Mouse (Mus musculus): ENCODE measurements at regions not wholly inside any gene's neighbourhood (a gene's known extent, or its start where the extent isn't known, plus 50 kb on each side); places are given as distances from the start of the nearest gene placed in this dataset.

DNA sequence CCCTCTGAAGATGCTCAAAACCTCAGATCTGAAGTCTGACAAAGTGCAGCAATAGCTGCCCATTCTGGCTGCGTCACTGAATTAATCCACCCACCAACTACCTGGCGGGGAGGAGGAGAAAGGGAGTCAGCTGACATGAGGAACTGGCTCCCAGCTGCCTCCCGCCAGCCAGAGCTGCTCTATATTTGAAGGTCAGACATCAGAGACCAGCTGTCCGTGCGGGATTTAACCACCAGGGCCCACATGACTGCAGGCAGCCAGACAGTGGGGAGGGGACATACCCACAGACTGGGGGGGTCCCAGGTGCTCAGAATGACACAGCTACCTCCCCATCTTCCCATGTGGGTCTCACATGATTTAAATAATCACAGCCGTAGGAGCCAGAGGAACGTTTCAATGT, 94.8 kb upstream of the Aldh1b1 start:
- no peak for ATAC-seq (replicated peaks; ENCODE audit: insufficient number of reproducible peaks, insufficient read depth, low FRiP score, low read depth)
- no peak overlapping the region for H3K4me2 ChIP-seq
- 43% methylated on average over 7 of the region's 7 CpGs for WGBS
- no peaks in the 10 kb centered on the region for H3K27me3 ChIP-seq
- H3K4me3 ChIP-seq = no peak overlapping the region
- 0 out of 2 replicates have a peak, but pooled peaks cover 3% of the 10 kb centered on the region for H3K4me1 ChIP-seq (replicated peaks)
- no peak overlapping the region for H3K27ac ChIP-seq
- H3K9me3 ChIP-seq (replicated peaks) = no peaks in the 10 kb centered on the region
- no peak overlapping the region for H3K9ac ChIP-seq
- H3K36me3 ChIP-seq = no peaks in the 10 kb centered on the region

DNA sequence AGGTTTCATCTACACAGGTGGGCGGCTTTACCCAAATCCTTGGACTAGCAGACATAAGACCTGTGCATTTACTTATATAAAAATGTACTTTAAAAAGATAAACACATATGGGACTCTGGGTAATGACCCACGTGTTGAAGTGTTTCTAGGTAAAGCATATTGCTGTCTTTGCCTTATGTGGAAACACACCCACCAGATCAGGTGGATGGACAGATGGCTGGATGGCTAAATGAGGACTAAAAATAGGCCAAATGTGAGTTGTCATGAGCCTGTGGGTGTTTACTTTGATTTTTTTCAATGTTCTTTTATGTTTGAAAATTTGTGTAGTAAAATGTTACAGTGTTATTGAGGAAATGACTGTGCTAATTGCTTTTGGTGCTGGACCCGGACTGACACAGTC, 99.2 kb upstream of the Aldh1b1 start:
- no peaks in the 10 kb centered on the region for H3K36me3 ChIP-seq
- ATAC-seq (replicated peaks; ENCODE audit: insufficient number of reproducible peaks, insufficient read depth, low FRiP score, low read depth) = no peak
- 70% methylated on average over 3 of the region's 3 CpGs for WGBS
- H3K4me3 ChIP-seq = no peak overlapping the region
- H3K4me2 ChIP-seq = no peak overlapping the region
- no peak overlapping the region for H3K9ac ChIP-seq
- no peaks in the 10 kb centered on the region; the same call in 1 of the 2 replicates for H3K27me3 ChIP-seq
- H3K9me3 ChIP-seq (replicated peaks) = no peaks in the 10 kb centered on the region
- 0 out of 2 replicates have a peak, but pooled peaks cover 3% of the 10 kb centered on the region for H3K4me1 ChIP-seq (replicated peaks)
- no peak overlapping the region for H3K27ac ChIP-seq

DNA sequence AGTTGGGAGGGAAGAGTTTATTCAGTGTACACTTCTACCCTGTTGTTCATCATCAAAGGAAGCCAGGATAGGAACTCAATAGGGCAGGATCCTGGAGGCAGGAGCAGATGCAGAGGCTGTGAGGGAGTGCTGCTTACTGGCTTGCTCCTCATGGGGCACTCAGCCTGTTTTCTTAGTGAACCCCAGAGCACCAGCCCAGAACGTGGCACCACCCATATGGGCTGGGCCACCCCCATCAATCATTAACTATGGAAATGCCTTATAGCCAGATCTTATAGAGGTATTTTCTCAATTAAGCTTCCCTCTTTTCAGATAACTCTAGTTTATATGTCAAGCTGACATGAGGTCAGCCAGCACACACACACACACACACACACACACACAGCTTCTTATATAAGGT, 103.6 kb upstream of the Aldh1b1 start:
- Histone ChIP-seq H3K4me3 (no peak overlapping the region), H3K9ac (no peak overlapping the region), H3K4me1 (replicated peaks) (peaks cover under 1% of the 10 kb centered on the region), H3K36me3 (no peaks in the 10 kb centered on the region), H3K27ac (no peak overlapping the region), H3K9me3 (replicated peaks) (no peaks in the 10 kb centered on the region), H3K4me2 (no peak overlapping the region), H3K27me3 (no peaks in the 10 kb centered on the region; the same call in 1 of the 2 replicates)
- WGBS = 35% methylated on average over 1 of the region's 1 CpGs
- no peak for ATAC-seq (replicated peaks; ENCODE audit: insufficient number of reproducible peaks, insufficient read depth, low FRiP score, low read depth)

DNA sequence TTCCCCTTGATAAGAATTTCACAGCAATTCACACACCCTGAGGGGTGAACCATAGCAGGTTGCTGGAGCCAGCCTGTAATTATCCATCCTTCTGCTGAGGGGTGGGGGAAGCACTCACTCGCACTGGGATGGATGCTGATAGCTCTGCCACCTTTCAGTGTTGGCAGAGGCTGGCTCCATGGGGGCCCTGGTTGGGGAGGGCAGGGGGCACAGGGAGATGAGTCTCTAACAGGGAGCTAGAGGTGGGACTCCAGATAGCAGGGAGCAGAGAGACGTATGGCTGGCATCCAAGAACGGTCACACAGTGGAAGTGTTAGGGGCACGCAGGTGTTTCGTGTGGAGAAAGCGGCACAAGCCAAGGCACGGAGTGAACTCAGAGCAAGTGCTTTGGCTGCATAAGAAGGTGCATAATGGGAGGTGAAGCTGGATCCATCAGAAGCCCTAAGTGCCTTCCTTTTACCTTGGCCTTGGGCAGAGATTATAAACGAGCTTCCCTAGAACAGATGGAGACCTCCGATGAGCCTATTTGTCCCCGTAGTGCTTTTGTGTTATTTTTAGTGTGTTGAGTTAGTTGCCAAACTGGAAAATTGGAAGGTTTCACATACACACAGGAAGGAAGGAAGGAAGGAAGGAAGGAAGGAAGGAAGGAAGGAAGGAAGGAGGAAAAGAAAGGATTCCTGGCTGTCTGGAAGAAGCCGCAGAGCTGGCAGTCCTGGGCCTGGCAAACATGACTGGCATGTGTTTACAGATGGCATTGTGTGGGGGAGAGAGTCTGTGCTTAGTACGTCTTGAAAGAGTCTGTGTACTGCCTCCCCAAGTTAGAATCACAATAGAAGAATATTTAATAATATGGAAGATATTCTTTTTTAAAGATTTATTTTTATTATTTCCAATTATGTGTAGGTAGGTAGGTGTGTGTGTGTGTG, 108.6 kb upstream of the Aldh1b1 start:
- Histone ChIP-seq H3K9me3 (replicated peaks) (no peaks in the 10 kb centered on the region), H3K4me1 (replicated peaks) (peaks cover 11% of the 10 kb centered on the region), H3K27me3 (no peaks in the 10 kb centered on the region; the same call in 1 of the 2 replicates), H3K9ac (no peak overlapping the region), H3K36me3 (no peaks in the 10 kb centered on the region), H3K27ac (0 out of 2 replicates have a peak overlapping the region, but pooled peaks have one; percentile 24), H3K4me2 (peak overlapping the region; percentile 8; the same call in 1 of the 2 replicates), H3K4me3 (no peak overlapping the region)
- peak; percentile 60 for ATAC-seq (replicated peaks; ENCODE audit: insufficient number of reproducible peaks, insufficient read depth, low FRiP score, low read depth)
- 45% methylated on average over 12 of the region's 12 CpGs for WGBS

DNA sequence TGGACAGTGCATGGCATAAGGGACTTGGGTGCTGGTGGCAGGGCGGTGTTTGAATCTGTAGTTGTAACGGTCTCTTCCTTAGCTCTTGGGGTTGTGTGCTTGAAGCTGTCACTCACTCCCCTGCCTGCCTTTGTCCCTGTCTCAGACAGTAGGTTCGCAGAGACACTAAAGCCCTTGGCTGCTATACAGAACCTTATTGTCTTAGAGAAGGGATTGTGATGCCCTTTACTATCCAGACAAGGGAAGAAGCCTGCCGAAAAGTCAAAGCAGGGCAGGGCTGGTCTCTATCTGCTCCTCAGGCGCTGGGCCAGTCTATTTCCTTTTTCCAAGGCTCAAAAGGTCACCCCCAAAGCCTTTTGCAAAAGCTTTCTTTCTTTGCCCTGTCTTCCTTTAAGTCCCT, 109.2 kb upstream of the Aldh1b1 start:
- Histone ChIP-seq H3K27me3 (no peaks in the 10 kb centered on the region), H3K4me2 (no peak overlapping the region; the same call in 1 of the 2 replicates), H3K36me3 (no peaks in the 10 kb centered on the region), H3K4me3 (no peak overlapping the region), H3K27ac (0 out of 2 replicates have a peak overlapping the region, but pooled peaks have one; percentile 24), H3K4me1 (replicated peaks) (peaks cover 11% of the 10 kb centered on the region), H3K9me3 (replicated peaks) (no peaks in the 10 kb centered on the region), H3K9ac (no peak overlapping the region)
- WGBS = 38% methylated on average over 5 of the region's 5 CpGs
- ATAC-seq (replicated peaks; ENCODE audit: insufficient number of reproducible peaks, insufficient read depth, low FRiP score, low read depth) = no peak

DNA sequence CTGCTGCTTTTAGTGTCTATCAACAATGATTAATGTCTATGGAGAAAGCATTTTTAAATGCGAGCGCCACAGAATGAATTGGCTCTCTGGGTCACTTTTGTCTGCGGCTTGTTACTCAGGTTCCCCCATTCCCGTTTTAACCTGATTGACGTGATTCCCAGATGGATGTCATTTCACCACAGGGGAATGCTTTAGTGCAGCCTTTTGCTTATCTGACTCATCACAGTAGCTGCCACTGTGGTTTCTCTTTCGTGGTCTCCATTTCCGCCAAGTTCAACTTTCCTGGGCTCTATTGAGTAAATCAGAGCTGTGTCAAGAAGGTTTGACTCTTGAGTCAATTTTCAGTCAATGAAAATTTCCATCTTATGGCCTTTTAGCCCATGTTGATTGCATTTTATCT, 110.6 kb upstream of the Aldh1b1 start:
- H3K4me2 ChIP-seq = no peak overlapping the region
- peaks cover 11% of the 10 kb centered on the region for H3K4me1 ChIP-seq (replicated peaks)
- H3K9me3 ChIP-seq (replicated peaks) = no peaks in the 10 kb centered on the region
- H3K27me3 ChIP-seq = no peaks in the 10 kb centered on the region
- H3K9ac ChIP-seq = no peak overlapping the region
- no peak overlapping the region for H3K4me3 ChIP-seq
- WGBS = 71% methylated on average over 7 of the region's 7 CpGs
- H3K27ac ChIP-seq = no peak overlapping the region
- no peaks in the 10 kb centered on the region for H3K36me3 ChIP-seq
- ATAC-seq (replicated peaks; ENCODE audit: insufficient number of reproducible peaks, insufficient read depth, low FRiP score, low read depth) = no peak

DNA sequence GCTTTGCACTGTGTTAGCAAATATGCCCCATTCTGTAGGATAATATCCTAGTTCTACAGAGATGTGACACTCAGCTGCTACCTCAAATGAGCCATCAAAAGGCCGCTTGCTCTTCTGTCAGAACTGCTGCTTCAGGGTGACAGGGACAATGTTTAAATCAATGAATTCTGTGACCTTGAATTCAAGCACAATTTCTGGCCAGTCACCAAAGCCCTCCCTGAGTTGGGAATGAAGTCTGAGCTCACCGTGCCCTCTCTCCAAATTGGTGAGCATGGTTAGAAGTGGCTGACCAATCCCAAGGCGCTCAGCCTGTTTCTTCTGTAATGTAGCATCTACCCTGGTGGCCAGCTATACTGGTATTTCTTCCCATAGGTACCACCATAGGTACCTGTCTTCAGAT, 113.8 kb upstream of the Aldh1b1 start:
- H3K27me3 ChIP-seq = no peaks in the 10 kb centered on the region
- no peak overlapping the region for H3K27ac ChIP-seq
- no peak for ATAC-seq (replicated peaks; ENCODE audit: insufficient number of reproducible peaks, insufficient read depth, low FRiP score, low read depth)
- peaks cover 8% of the 10 kb centered on the region for H3K4me1 ChIP-seq (replicated peaks)
- H3K4me3 ChIP-seq = no peak overlapping the region
- H3K36me3 ChIP-seq = no peaks in the 10 kb centered on the region
- WGBS = 75% methylated on average over 3 of the region's 3 CpGs
- no peak overlapping the region for H3K9ac ChIP-seq
- no peaks in the 10 kb centered on the region for H3K9me3 ChIP-seq (replicated peaks)
- no peak overlapping the region for H3K4me2 ChIP-seq

DNA sequence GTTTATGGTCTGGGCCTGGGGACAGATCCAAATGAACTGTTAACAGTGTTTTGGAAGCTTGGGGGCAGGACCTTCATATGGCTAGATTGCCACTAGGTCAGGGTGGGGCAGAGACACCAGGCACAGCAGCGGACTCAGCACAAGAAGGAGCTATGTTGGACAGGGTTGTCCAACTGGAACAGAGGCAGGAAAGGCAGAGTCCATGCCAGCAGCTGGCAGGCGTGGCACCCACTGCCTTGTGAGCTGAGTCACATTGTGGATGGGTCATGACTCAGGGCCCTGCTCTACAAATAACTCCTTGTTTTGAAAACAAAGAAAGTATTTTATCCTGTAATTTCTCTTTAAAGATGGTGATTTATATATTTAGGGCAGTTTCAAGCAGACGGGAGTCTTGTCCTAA, 115.6 kb upstream of the Aldh1b1 start:
- no peak for ATAC-seq (replicated peaks; ENCODE audit: insufficient number of reproducible peaks, insufficient read depth, low FRiP score, low read depth)
- 77% methylated on average over 3 of the region's 3 CpGs for whole genome bisulfite sequencing
- Histone ChIP-seq H3K9me3 (replicated peaks) (no peaks in the 10 kb centered on the region), H3K4me2 (no peak overlapping the region), H3K27me3 (no peaks in the 10 kb centered on the region), H3K4me1 (replicated peaks) (no peaks in the 10 kb centered on the region), H3K27ac (no peak overlapping the region), H3K9ac (no peak overlapping the region), H3K36me3 (no peaks in the 10 kb centered on the region), H3K4me3 (no peak overlapping the region)

DNA sequence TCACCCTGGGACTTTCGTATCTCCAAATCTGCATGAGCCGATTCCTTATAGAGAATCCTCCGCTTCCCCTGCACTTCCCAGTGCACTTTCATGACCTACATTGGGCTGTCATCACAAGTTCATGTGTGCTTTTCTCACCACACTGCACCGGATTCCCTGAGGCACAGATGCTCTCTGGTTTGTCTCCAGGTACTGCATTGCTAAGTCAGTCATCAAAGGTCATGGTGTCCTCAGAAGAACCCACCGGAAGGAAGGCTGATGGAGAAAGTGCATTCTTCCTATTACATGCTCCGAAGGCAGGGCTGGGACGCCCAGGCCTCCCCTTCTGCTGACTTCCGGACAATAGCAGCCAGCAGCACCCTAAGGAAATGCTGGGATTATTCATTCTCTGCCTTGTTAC, 116.1 kb upstream of the Aldh1b1 start:
- Histone ChIP-seq H3K36me3 (no peaks in the 10 kb centered on the region), H3K9ac (no peak overlapping the region), H3K4me3 (no peak overlapping the region), H3K4me1 (replicated peaks) (no peaks in the 10 kb centered on the region), H3K27ac (no peak overlapping the region), H3K9me3 (replicated peaks) (no peaks in the 10 kb centered on the region), H3K4me2 (no peak overlapping the region), H3K27me3 (no peaks in the 10 kb centered on the region)
- no peak for ATAC-seq (replicated peaks; ENCODE audit: insufficient number of reproducible peaks, insufficient read depth, low FRiP score, low read depth)
- WGBS = 73% methylated on average over 8 of the region's 8 CpGs

DNA sequence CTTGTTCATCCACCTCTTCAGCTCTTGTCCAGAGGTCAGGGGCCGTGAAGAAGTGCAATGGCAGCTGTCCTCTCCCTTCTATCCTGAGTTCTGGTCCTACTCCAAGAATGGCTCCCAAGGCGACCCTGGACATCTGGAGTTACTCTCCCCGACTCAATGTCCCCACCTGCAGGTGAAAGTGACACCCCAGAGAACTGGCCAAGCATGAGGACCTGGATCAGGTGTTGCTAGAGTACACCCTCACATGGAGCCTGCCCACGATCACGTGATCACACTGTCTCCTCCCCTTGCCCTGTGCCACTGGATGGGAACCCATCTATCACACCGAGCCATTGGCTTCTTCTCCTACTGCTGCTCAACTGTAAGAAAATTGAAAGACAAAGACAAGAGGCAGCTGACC, 122.7 kb upstream of the Aldh1b1 start:
- Histone ChIP-seq H3K9me3 (replicated peaks) (no peaks in the 10 kb centered on the region), H3K4me3 (no peak overlapping the region), H3K9ac (no peak overlapping the region), H3K27me3 (peaks cover 15% of the 10 kb centered on the region), H3K4me2 (no peak overlapping the region), H3K27ac (no peak overlapping the region), H3K4me1 (replicated peaks) (no peaks in the 10 kb centered on the region), H3K36me3 (no peaks in the 10 kb centered on the region)
- WGBS = 65% methylated on average over 6 of the region's 6 CpGs
- no peak for ATAC-seq (replicated peaks; ENCODE audit: insufficient number of reproducible peaks, insufficient read depth, low FRiP score, low read depth)

DNA sequence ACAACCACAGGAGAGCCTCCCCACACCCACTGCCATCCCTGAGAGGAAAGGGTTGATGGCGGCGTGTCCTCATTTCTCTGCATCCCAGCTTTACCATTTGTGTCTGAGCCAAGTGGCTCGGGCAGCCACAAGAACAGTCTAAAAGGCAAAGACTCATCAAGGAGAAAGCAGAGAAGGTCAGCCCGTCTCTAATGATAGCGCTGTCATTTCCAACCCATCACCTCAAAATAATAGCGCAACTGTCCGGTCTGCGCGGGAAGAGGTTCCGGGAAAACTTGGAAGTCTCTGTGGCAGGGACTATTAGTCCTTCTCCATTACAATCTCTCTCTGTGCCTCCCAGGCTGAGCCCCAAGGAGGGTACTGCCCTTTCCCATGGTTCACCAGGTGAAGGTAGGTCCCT, 124.5 kb upstream of the Aldh1b1 start:
- Histone ChIP-seq H3K4me1 (replicated peaks) (no peaks in the 10 kb centered on the region), H3K27ac (no peak overlapping the region), H3K36me3 (no peaks in the 10 kb centered on the region), H3K4me2 (no peak overlapping the region), H3K9me3 (replicated peaks) (no peaks in the 10 kb centered on the region), H3K4me3 (no peak overlapping the region), H3K9ac (no peak overlapping the region), H3K27me3 (peaks cover 15% of the 10 kb centered on the region)
- ATAC-seq (replicated peaks; ENCODE audit: insufficient number of reproducible peaks, insufficient read depth, low FRiP score, low read depth) = no peak
- WGBS = 87% methylated on average over 10 of the region's 10 CpGs
